Mouse (Mus musculus) cerebellum, postnatal 36 days (tissue): ENCODE results near the gene Slc6a8.

Experiments
- DNase-seq, 2 experiments: peaks; one replicate each; pipeline ENCODE4 v3.0.0; 2021 to 2022; ENCODE audit warnings: mixed read lengths in 2 of 2

The Slc6a8 gene

GRCm38 (mm10) chrX:73685629-73686028 lies 12.7 kb downstream of the Slc6a8 start:
- peak; percentile 30 to 38 for DNase-seq

GRCm38 (mm10) chrX:73690917-73691629 lies 18.1 kb downstream of the Slc6a8 start:
- DNase-seq: peak; percentile 57 to 58

GRCm38 (mm10) chrX:73700472-73700871 lies 27.5 kb downstream of the Slc6a8 start:
- DNase-seq: no peak

- DNase-seq: peak; percentile 33 to 40
Measured at GRCm38 (mm10) chrX:73715476-73716108, 42.6 kb downstream of the Slc6a8 start.

GRCm38 (mm10) chrX:73716109-73716661 lies 43.2 kb downstream of the Slc6a8 start, which contains the start of the genes Bcap31 and Abcd1:
Gene Bcap31 (minus strand): TSS chrX:73716175.
Gene Abcd1 (plus strand): TSS chrX:73716597.
- DNase-seq: peak; percentile 81 to 83

- DNase-seq: peak; percentile 13 to 25
Measured at GRCm38 (mm10) chrX:73716709-73717545, 44.0 kb downstream of the Slc6a8 start.

GRCm38 (mm10) chrX:73717667-73718066 lies 44.7 kb downstream of the Slc6a8 start:
- DNase-seq: peak; percentile 11 to 30

GRCm38 (mm10) chrX:73718271-73718670 lies 45.3 kb downstream of the Slc6a8 start:
- DNase-seq: peak; percentile 7

GRCm38 (mm10) chrX:73718686-73719362 lies 45.9 kb downstream of the Slc6a8 start:
- peak; percentile 38 to 44 for DNase-seq

- DNase-seq: no peak
Measured at GRCm38 (mm10) chrX:73730908-73731307, 58.0 kb downstream of the Slc6a8 start.
